Mouse (Mus musculus): ENCODE data around the gene Ccdc85a. TPM values are rescaled to one million over a fixed set of nuclear protein-coding genes. Genes with fewer than 3 reads are reported as not detected.

Gene Ccdc85a
- total RNA-seq, 2 experiments from 2014 or later, result 103 to 105 TPM

Other genes starting within 250 kb of the Ccdc85a start
- 1 to 10 TPM; 4.4 to 4.5 TPM for gene Gm6685, start 244.5 kb downstream of the Ccdc85a start, total RNA-seq (2021)